Mouse (Mus musculus): ENCODE results near the gene 4833423E24Rik.

4833423E24Rik gene

DNA sequence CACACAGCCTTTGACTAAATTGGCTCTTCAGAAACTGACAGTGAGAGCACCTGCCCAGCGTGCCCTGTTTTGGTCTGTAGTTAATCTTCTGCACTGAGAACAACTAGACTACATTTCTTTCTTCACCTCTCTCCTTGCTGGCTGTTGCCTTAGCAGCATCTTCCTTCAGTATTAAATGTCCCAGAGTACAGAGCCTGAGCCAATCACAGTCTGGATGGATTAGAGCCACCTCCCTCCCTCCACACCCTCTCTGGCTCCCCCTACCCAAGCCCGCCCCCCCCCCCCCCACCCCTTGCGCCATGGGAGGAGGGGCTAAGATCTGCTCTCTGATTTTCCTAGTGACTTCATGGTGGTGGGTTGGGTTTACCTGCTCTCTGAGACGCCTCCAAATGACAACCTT, at the start of gene 4833423E24Rik:
TSS of gene 4833423E24Rik (minus strand) at position 146 of the 400 bp plus-strand sequence.
- no peak for TF ChIP-seq CTCF (conservative IDR thresholded peaks at IDR 0.05; ENCODE audit: low read length)
- no peak for TF ChIP-seq NANOG (IDR thresholded peaks at IDR 0.05; ENCODE audit: borderline replicate concordance, low read length)
- no peak for TF ChIP-seq POU5F1 (IDR thresholded peaks at IDR 0.05; ENCODE audit: borderline replicate concordance, low read length)
- H3K9me3 ChIP-seq (ENCODE audit: low read length) = no peaks in the 10 kb centered on the region
- H3K4me3 ChIP-seq (replicated peaks; ENCODE audit: low read length) = no peak within 1 kb of the TSS
- no peaks in the 10 kb centered on the region for H3K27me3 ChIP-seq (ENCODE audit: insufficient read depth, low read length)
- no peaks in the 10 kb centered on the region for H3K4me1 ChIP-seq (replicated peaks; ENCODE audit: low read depth, low read length)
- H3K36me3 ChIP-seq (ENCODE audit: insufficient read depth, low read length) = no peaks in the 10 kb centered on the region

GRCm38 (mm10) chr2:85561187-85561586, 42.4 kb upstream of the 4833423E24Rik start:
- no peaks in the 10 kb centered on the region for H3K27me3 ChIP-seq (ENCODE audit: insufficient read depth, low read length)
- H3K4me1 ChIP-seq (replicated peaks; ENCODE audit: low read depth, low read length) = no peaks in the 10 kb centered on the region
- no peaks in the 10 kb centered on the region for H3K9me3 ChIP-seq (ENCODE audit: low read length)
- H3K4me3 ChIP-seq (replicated peaks; ENCODE audit: low read length) = no peak overlapping the region
- no peaks in the 10 kb centered on the region for H3K36me3 ChIP-seq (ENCODE audit: insufficient read depth, low read length)
- peak; percentile 79 for TF ChIP-seq CTCF (conservative IDR thresholded peaks at IDR 0.05; ENCODE audit: low read length)
- no peak for TF ChIP-seq POU5F1 (IDR thresholded peaks at IDR 0.05; ENCODE audit: borderline replicate concordance, low read length)
- TF ChIP-seq NANOG (IDR thresholded peaks at IDR 0.05; ENCODE audit: borderline replicate concordance, low read length) = no peak

- H3K9me3 ChIP-seq (ENCODE audit: low read length) = no peaks in the 10 kb centered on the region
- H3K27me3 ChIP-seq (ENCODE audit: insufficient read depth, low read length) = no peaks in the 10 kb centered on the region
- no peaks in the 10 kb centered on the region for H3K4me1 ChIP-seq (replicated peaks; ENCODE audit: low read depth, low read length)
- TF ChIP-seq NANOG (IDR thresholded peaks at IDR 0.05; ENCODE audit: borderline replicate concordance, low read length) (no peak), CTCF (conservative IDR thresholded peaks at IDR 0.05; ENCODE audit: low read length) (no peak), POU5F1 (IDR thresholded peaks at IDR 0.05; ENCODE audit: borderline replicate concordance, low read length) (no peak)
- no peaks in the 10 kb centered on the region for H3K36me3 ChIP-seq (ENCODE audit: insufficient read depth, low read length)
- no peak overlapping the region for H3K4me3 ChIP-seq (replicated peaks; ENCODE audit: low read length)
Observed at GRCm38 (mm10) chr2:85560226-85560625, 41.4 kb upstream of the 4833423E24Rik start.

DNA sequence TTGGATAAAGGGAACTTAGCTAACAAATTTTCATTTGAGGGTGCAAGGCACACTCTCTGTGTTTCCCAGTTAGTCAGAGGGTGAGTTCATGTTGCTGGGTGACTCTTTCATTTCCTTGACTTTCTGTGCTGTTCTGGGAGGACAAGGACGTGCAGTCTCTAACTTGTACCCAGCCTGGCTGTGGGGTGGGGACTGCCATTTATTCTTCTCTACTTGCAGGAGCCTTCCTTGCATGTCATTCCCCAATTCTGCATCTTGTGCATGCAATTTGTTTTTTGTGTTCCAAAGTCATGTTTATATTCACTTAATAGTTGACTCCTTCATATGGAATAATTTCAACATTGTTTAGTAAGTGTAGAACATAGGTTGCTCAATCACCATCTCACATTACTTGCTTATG, 36.0 kb upstream of the 4833423E24Rik start:
- H3K36me3 ChIP-seq (ENCODE audit: insufficient read depth, low read length) = no peaks in the 10 kb centered on the region
- TF ChIP-seq CTCF (conservative IDR thresholded peaks at IDR 0.05; ENCODE audit: low read length) (no peak), POU5F1 (IDR thresholded peaks at IDR 0.05; ENCODE audit: borderline replicate concordance, low read length) (no peak), NANOG (IDR thresholded peaks at IDR 0.05; ENCODE audit: borderline replicate concordance, low read length) (no peak)
- no peaks in the 10 kb centered on the region for H3K27me3 ChIP-seq (ENCODE audit: insufficient read depth, low read length)
- no peak overlapping the region for H3K4me3 ChIP-seq (replicated peaks; ENCODE audit: low read length)
- no peaks in the 10 kb centered on the region; the same call in 1 of the 2 replicates for H3K9me3 ChIP-seq (ENCODE audit: low read length)
- H3K4me1 ChIP-seq (replicated peaks; ENCODE audit: low read depth, low read length) = no peaks in the 10 kb centered on the region

GRCm38 (mm10) chr2:85533934-85534333, 15.1 kb upstream of the 4833423E24Rik start:
- TF ChIP-seq POU5F1 (IDR thresholded peaks at IDR 0.05; ENCODE audit: borderline replicate concordance, low read length) = no peak
- TF ChIP-seq NANOG (IDR thresholded peaks at IDR 0.05; ENCODE audit: borderline replicate concordance, low read length) = no peak
- no peak for TF ChIP-seq CTCF (conservative IDR thresholded peaks at IDR 0.05; ENCODE audit: low read length)
- H3K36me3 ChIP-seq (ENCODE audit: insufficient read depth, low read length) = no peaks in the 10 kb centered on the region
- H3K4me3 ChIP-seq (replicated peaks; ENCODE audit: low read length) = no peak overlapping the region
- no peaks in the 10 kb centered on the region for H3K9me3 ChIP-seq (ENCODE audit: low read length)
- H3K27me3 ChIP-seq (ENCODE audit: insufficient read depth, low read length) = no peaks in the 10 kb centered on the region
- H3K4me1 ChIP-seq (replicated peaks; ENCODE audit: low read depth, low read length) = no peaks in the 10 kb centered on the region

DNA sequence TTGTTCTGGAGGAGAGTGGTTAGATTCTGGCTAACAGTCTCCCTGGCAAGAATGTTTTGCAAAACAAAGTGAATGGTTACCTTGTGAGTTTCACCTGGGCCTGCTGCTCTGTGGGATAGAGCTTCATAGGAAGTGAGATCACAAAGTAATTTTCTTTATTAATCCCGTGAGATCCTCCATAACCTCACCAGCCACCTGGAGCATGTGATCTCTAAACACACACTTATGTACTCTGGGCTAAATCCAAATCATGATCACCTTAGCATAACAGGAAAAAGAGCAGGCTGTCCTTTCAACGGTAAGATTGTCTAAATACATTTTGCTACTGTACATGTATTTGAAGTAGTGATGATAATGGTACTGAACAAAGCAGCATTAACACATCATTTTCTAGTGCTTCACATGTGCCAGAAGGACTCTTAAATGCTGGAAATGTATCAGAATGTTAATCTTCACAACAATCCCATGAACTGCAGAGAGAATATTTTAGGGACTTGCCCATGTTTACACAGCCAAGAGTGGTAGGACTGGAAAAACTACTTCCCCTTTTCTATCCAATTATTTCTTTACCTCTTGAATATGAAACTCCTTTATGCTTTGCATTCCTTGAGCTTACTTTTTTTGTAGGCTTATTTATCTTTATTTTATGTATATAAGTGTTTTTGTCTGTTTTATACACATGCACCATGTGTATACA, 13.4 kb upstream of the 4833423E24Rik start:
- no peaks in the 10 kb centered on the region for H3K4me1 ChIP-seq (replicated peaks; ENCODE audit: low read depth, low read length)
- no peak overlapping the region for H3K4me3 ChIP-seq (replicated peaks; ENCODE audit: low read length)
- no peaks in the 10 kb centered on the region for H3K36me3 ChIP-seq (ENCODE audit: insufficient read depth, low read length)
- H3K27me3 ChIP-seq (ENCODE audit: insufficient read depth, low read length) = no peaks in the 10 kb centered on the region
- H3K9me3 ChIP-seq (ENCODE audit: low read length) = no peaks in the 10 kb centered on the region
- TF ChIP-seq CTCF (conservative IDR thresholded peaks at IDR 0.05; ENCODE audit: low read length) = no peak
- TF ChIP-seq NANOG (IDR thresholded peaks at IDR 0.05; ENCODE audit: borderline replicate concordance, low read length) = no peak
- no peak for TF ChIP-seq POU5F1 (IDR thresholded peaks at IDR 0.05; ENCODE audit: borderline replicate concordance, low read length)

GRCm38 (mm10) chr2:85522859-85523489, 4.2 kb upstream of the 4833423E24Rik start:
- Histone ChIP-seq H3K4me3 (replicated peaks; ENCODE audit: low read length) (no peak overlapping the region), H3K4me1 (replicated peaks; ENCODE audit: low read depth, low read length) (no peaks in the 10 kb centered on the region), H3K9me3 (ENCODE audit: low read length) (no peaks in the 10 kb centered on the region), H3K36me3 (ENCODE audit: insufficient read depth, low read length) (no peaks in the 10 kb centered on the region), H3K27me3 (ENCODE audit: insufficient read depth, low read length) (no peaks in the 10 kb centered on the region)
- TF ChIP-seq CTCF (conservative IDR thresholded peaks at IDR 0.05; ENCODE audit: low read length) (no peak), POU5F1 (IDR thresholded peaks at IDR 0.05; ENCODE audit: borderline replicate concordance, low read length) (no peak), NANOG (IDR thresholded peaks at IDR 0.05; ENCODE audit: borderline replicate concordance, low read length) (no peak)

DNA sequence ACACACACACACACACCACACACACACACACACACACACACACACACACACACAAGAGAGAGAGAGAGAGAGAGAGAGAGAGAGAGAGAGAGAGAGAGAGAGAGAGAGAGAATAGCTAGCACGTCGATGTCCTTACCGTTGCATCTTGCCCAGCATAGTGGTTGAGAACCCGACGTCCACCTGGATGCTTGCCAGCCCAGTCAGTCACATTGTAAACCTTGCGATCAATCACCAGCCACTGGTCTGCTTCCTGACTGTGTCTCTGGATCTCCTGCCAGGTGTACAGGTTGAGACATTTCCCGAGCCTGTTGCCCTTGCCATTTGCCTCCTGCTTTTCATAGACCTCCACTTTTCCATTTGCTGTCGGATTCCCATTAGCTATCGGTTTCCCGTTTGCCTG, 532 bp downstream of the 4833423E24Rik start:
- no peaks in the 10 kb centered on the region for H3K4me1 ChIP-seq (replicated peaks; ENCODE audit: low read depth, low read length)
- H3K9me3 ChIP-seq (ENCODE audit: low read length) = no peaks in the 10 kb centered on the region
- no peaks in the 10 kb centered on the region for H3K36me3 ChIP-seq (ENCODE audit: insufficient read depth, low read length)
- TF ChIP-seq CTCF (conservative IDR thresholded peaks at IDR 0.05; ENCODE audit: low read length) (no peak), POU5F1 (IDR thresholded peaks at IDR 0.05; ENCODE audit: borderline replicate concordance, low read length) (no peak), NANOG (IDR thresholded peaks at IDR 0.05; ENCODE audit: borderline replicate concordance, low read length) (no peak)
- no peak overlapping the region for H3K4me3 ChIP-seq (replicated peaks; ENCODE audit: low read length)
- H3K27me3 ChIP-seq (ENCODE audit: insufficient read depth, low read length) = no peaks in the 10 kb centered on the region
